Mouse (Mus musculus) heart, embryonic 10.5 days (tissue): ENCODE data around the gene Wwox. TPM values are rescaled to one million over a fixed set of nuclear protein-coding genes. Genes with fewer than 3 reads are reported as not detected.

Experiments
- DNase-seq: peaks from one replicate; pipeline ENCODE4 v3.0.0-alpha.2; 2017; ENCODE audit warnings: low spot score
- H3K27ac ChIP-seq: fragments of 300-500 bp; sonication (generic); 2 replicates; pipeline ENCODE4 v1.5.1; 2016; ENCODE audit warnings: mild to moderate bottlenecking
- H3K27me3 ChIP-seq: fragments of 300-500 bp; sonication (generic); 2 replicates; pipeline ENCODE4 v1.6.1; 2016; ENCODE audit warnings: mild to moderate bottlenecking; ENCODE audit not compliant: poor library complexity, insufficient read depth, severe bottlenecking
- H3K36me3 ChIP-seq: fragments of 300-500 bp; sonication (generic); 2 replicates; pipeline ENCODE4 v1.6.1; 2016; ENCODE audit warnings: mild to moderate bottlenecking, moderate library complexity
- H3K4me1 ChIP-seq: fragments of 300-500 bp; sonication (generic); 2 replicates; pipeline ENCODE4 v1.6.1; 2016; ENCODE audit warnings: mild to moderate bottlenecking
- H3K4me3 ChIP-seq: fragments of 300-500 bp; sonication (generic); 2 replicates; pipeline ENCODE4 v1.5.1; 2016; ENCODE audit warnings: mild to moderate bottlenecking, moderate library complexity
- H3K9me3 ChIP-seq: fragments of 300-500 bp; sonication (generic); 2 replicates; pipeline ENCODE4 v1.6.1; 2016; ENCODE audit warnings: mild to moderate bottlenecking, moderate library complexity
- WGBS: fragments of 180-500 bp; shearing (Covaris S2); methylation state at CpG from one replicate; pipeline ENCODE4 v1.1.7; 2016; 5-methylcytosine and 5-hydroxymethylcytosine counted together
- polyA plus RNA-seq: library from polyadenylated mRNA; unstranded; fragments of >200 nt; fragmentation: Nextera tagmentation; extraction: Ambion mirVana; gene quantifications from 2 replicates; pipeline ENCODE4 v1.2.1, GENCODE M21; 2016

Gene Wwox
- polyA plus RNA-seq, 1 experiment from 2014 or later = 9.8 TPM

DNA sequence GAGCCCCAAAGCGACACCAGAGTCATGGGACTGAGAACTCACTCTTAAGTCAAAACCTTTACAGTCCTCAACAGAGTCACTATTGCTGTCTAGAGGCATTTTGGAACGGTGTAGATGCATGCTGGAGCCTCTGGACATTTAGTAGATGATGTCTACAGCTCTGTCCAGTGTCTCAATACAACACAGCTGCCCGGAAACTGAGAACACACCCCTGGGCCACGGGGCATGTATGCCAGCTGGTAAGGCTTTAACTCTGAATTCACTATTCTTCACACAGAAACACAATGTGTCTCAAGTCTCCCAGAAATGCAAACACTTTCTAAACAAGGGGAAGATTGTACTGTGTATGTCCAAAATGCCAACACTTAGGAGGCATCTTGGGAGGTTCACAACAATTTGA, 584.6 kb downstream of the Wwox start:
- WGBS = 75% methylated on average over 4 of the region's 4 CpGs
- H3K27ac ChIP-seq = no peak overlapping the region
- H3K4me1 ChIP-seq = no peaks in the 10 kb centered on the region
- no peaks in the 10 kb centered on the region for H3K9me3 ChIP-seq
- H3K4me3 ChIP-seq = no peak overlapping the region
- H3K36me3 ChIP-seq = no peaks in the 10 kb centered on the region
- no peak for DNase-seq
- no peaks in the 10 kb centered on the region for H3K27me3 ChIP-seq

DNA sequence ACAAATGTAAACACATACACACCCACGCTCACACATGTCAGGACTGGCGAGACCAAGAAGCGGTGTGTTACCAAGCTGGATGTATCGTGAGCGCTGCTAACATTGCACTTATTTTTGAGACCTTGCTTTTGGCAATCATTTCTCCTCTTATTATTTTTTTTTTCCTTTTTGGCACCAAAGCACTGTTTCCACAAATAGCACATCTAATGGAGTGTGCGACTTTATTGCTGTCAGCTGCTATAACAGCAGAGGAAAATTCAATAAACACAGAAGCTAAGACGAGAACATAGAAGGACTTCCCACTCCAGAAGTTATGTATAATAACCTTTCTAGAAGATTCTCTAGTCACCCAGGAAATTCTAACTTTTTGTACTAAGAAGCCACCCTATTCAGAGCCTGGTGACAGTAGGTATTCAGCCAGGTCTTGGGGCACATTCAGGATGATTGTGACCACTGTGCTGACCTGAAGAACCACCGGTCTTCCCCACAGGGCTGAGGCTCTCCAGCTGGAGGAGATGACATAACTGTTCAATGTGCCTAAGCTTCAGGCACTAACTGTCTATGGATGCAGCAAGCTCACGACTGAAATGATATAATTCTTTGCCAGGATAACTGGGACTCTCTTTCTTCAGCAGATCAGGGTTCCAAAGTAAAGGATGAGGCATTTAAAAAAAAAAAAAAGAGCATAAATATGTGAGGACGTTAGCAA, 586.1 kb downstream of the Wwox start:
- no peak for DNase-seq
- H3K4me3 ChIP-seq = no peak overlapping the region
- no peaks in the 10 kb centered on the region for H3K27me3 ChIP-seq
- no peaks in the 10 kb centered on the region for H3K36me3 ChIP-seq
- H3K4me1 ChIP-seq = peaks cover 6% of the 10 kb centered on the region
- 87% methylated on average over 10 of the region's 10 CpGs for WGBS
- H3K9me3 ChIP-seq = no peaks in the 10 kb centered on the region
- H3K27ac ChIP-seq = no peak overlapping the region

GRCm38 (mm10) chr8:115026201-115026600, 586.7 kb downstream of the Wwox start:
- Histone ChIP-seq H3K27ac (no peak overlapping the region), H3K27me3 (no peaks in the 10 kb centered on the region), H3K36me3 (no peaks in the 10 kb centered on the region), H3K9me3 (no peaks in the 10 kb centered on the region), H3K4me1 (peaks cover 8% of the 10 kb centered on the region), H3K4me3 (no peak overlapping the region)
- WGBS = 87% methylated on average over 7 of the region's 7 CpGs
- DNase-seq = no peak

DNA sequence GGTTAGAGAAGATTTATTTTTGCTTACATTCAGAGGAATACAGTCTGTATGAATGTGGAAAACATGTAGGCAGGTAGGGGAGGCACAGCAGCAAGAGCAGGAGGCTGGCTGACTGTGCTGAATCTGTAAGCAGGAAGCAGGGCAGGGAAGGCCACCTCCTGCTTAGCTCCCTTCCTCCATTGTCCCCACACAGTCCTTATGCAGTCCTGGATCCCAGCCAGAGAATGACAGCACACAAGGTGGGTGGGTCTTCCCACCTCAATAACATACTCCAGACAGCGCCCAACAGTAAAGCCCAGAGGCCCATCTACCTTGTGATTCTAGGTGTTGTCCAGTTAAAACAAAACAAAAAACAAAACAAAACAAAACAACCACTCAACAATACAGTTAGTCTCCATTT, 593.7 kb downstream of the Wwox start:
- H3K27me3 ChIP-seq = no peaks in the 10 kb centered on the region
- peaks cover 8% of the 10 kb centered on the region for H3K4me1 ChIP-seq
- no peak overlapping the region for H3K27ac ChIP-seq
- WGBS = 67% methylated on average over 1 of the region's 1 CpGs
- no peaks in the 10 kb centered on the region for H3K36me3 ChIP-seq
- no peak for DNase-seq
- no peaks in the 10 kb centered on the region for H3K9me3 ChIP-seq
- no peak overlapping the region for H3K4me3 ChIP-seq

- DNase-seq = no peak
- no peak overlapping the region for H3K27ac ChIP-seq
- 88% methylated on average over 9 of the region's 9 CpGs for WGBS
- H3K27me3 ChIP-seq = no peaks in the 10 kb centered on the region
- no peaks in the 10 kb centered on the region for H3K4me1 ChIP-seq
- H3K4me3 ChIP-seq = no peak overlapping the region
- H3K36me3 ChIP-seq = no peaks in the 10 kb centered on the region
- no peaks in the 10 kb centered on the region for H3K9me3 ChIP-seq
These were observed 596.6 kb downstream of the Wwox start for GRCm38 (mm10) chr8:115036016-115036415.

DNA sequence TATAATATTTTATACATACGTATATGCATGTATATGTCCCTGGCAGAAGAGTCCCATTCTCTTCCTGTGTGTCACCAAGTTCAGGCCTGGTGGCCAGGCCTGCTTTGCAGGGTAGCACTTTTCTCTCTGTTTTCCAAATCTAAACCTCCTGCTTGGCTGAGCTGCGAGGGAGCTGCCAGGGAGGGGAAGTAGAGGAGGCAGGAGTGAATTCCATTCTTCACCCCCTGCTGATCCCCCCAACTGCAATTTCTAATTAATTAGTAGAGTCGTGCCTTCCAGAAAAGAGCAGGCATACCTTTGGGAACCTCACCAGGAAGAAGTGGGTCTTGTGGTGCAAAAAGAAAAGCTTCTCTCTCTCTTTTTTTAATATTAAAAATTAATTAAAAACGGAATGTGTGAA, 599.0 kb downstream of the Wwox start:
- H3K27me3 ChIP-seq = no peaks in the 10 kb centered on the region

DNA sequence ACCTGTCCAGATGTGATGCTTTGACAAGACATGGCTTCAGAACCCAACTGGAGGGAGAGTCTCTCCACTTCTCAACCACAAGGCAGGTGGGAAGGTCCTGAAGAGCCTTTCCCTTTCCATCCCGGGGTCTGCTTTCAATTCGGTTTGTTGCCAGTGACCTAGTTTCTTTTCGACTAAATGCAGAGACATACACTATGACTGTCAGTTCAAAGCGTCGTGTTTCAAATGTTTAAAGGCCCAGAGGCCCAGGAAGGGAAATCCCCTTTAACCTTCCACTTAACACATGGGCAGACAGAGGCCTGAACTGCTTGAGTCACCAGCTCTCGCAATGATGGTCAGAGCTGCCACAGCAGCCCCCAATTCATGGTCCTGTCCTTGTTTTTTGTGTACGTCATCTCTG, 606.3 kb downstream of the Wwox start:
- Histone ChIP-seq H3K36me3 (no peaks in the 10 kb centered on the region), H3K4me1 (peaks cover 8% of the 10 kb centered on the region; the same call in 1 of the 2 replicates), H3K9me3 (no peaks in the 10 kb centered on the region), H3K27ac (no peak overlapping the region), H3K27me3 (no peaks in the 10 kb centered on the region), H3K4me3 (no peak overlapping the region)
- no peak for DNase-seq
- WGBS = 64% methylated on average over 7 of the region's 7 CpGs

More for the DNA sequence above, 599.0 kb downstream of the Wwox start:
- no peaks in the 10 kb centered on the region for H3K36me3 ChIP-seq
- H3K4me3 ChIP-seq = no peak overlapping the region
- no peaks in the 10 kb centered on the region for H3K4me1 ChIP-seq
- no peak for DNase-seq
- H3K9me3 ChIP-seq = no peaks in the 10 kb centered on the region
- H3K27ac ChIP-seq = no peak overlapping the region
- 16% methylated on average over 4 of the region's 4 CpGs for WGBS

GRCm38 (mm10) chr8:115046496-115046895, 607.0 kb downstream of the Wwox start:
- no peak overlapping the region for H3K27ac ChIP-seq
- H3K4me3 ChIP-seq = no peak overlapping the region
- 68% methylated on average over 4 of the region's 4 CpGs for WGBS
- DNase-seq = no peak
- no peaks in the 10 kb centered on the region for H3K27me3 ChIP-seq
- H3K9me3 ChIP-seq = no peaks in the 10 kb centered on the region
- H3K4me1 ChIP-seq = peaks cover 8% of the 10 kb centered on the region; the same call in 1 of the 2 replicates
- no peaks in the 10 kb centered on the region for H3K36me3 ChIP-seq

DNA sequence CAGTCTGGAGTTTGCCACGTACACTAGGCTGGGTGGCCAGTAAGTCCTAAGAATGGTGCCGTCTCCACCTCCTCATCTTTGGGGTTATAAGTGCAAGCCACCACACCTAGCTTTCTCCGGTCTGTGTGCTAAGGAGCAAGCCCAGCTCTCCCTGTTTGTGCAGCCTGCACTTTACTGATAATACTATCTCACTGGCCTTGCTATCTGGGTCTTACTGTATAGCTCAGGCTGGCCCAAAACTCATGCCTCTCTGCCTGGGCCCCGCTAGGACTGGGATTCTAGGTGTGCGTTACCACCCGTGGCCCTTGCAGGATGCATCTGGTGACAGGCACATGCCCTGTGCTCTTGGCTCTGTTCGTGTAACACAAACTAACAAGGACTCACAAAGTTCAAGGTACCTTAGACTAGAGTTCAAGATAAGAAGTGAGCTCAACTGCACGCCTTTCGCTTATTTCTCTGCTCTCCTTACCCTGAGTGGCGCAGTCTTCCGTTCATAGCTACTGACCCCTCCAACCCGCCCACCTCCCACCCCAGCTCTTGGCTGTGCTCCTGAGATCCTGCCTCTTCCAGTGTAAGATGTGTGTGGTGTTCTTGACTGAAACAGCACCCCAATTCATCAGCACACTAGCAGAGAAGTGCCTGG, 618.9 kb downstream of the Wwox start:
- Histone ChIP-seq H3K27me3 (0 out of 2 replicates have a peak, but pooled peaks cover 5% of the 10 kb centered on the region), H3K27ac (no peak overlapping the region), H3K4me3 (no peak overlapping the region), H3K36me3 (no peaks in the 10 kb centered on the region), H3K9me3 (no peaks in the 10 kb centered on the region), H3K4me1 (no peaks in the 10 kb centered on the region)
- DNase-seq = peak; percentile 81
- 74% methylated on average over 12 of the region's 12 CpGs for WGBS

DNA sequence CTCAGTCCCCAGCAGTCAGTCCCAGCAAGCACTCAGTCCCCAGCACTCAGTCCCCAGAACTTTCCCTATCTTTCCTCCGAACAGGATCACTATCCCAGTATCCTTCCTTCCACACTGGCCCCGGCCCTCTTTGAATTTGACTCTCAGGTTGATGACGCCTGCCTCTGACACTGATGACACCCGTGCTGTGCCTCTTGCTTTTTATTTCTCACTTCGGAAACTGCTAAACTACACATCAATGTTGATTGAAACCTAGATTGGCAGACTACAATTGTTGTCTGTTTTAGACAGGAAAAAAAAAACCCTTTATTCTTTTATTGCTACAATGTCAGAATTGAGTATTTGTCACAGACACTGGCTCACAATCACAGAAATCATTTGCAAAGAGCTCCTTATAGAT, 624.2 kb downstream of the Wwox start:
- Histone ChIP-seq H3K4me1 (0 out of 2 replicates have a peak, but pooled peaks cover 2% of the 10 kb centered on the region), H3K27ac (no peak overlapping the region), H3K27me3 (0 out of 2 replicates have a peak, but pooled peaks cover 6% of the 10 kb centered on the region), H3K36me3 (no peaks in the 10 kb centered on the region), H3K9me3 (no peaks in the 10 kb centered on the region), H3K4me3 (no peak overlapping the region)
- 82% methylated on average over 5 of the region's 5 CpGs for WGBS
- no peak for DNase-seq

DNA sequence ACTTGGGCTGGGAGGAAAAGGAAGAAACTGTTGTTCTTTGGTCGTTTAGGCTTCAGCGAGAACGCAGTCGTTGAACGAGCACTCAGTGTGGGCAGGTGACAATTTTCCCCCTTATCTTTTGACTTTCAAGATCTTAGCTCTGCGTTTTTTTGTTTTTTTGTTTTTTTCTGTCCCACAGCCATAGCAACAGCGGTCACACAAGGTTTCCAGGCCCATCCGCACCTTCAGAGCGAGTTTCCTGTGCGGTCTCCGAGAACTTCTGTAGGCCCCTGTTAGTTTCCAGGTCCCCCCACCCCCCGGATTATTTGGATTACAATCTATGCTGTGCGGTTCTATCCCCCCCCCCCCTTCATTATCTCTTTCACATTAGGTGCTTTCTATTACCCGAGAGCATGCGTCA, 625.2 kb downstream of the Wwox start:
- no peaks in the 10 kb centered on the region for H3K9me3 ChIP-seq
- 0 out of 2 replicates have a peak, but pooled peaks cover 6% of the 10 kb centered on the region for H3K27me3 ChIP-seq
- no peak for DNase-seq
- H3K27ac ChIP-seq = no peak overlapping the region
- no peak overlapping the region for H3K4me3 ChIP-seq
- peaks cover 5% of the 10 kb centered on the region; the same call in 1 of the 2 replicates for H3K4me1 ChIP-seq
- no peaks in the 10 kb centered on the region for H3K36me3 ChIP-seq
- 79% methylated on average over 15 of the region's 15 CpGs for WGBS

DNA sequence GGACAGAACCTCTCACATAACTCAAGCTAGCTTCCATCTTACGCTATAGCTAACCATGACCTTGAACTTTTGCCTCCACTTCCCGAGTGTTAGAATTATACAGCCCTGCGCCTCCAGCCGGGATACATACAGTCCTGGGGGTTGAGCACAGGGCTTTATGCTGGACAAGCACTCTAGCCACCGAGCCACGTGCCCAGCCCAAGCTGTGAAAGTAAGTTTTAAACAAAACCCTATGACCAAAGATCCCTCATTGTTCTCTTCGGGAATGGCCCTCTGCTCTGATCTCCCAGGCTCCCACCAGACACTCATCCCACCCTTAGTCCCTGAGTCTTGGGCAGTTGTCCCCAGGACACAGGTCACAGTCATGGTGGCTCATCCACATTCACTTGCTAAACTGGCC, 625.9 kb downstream of the Wwox start:
- Histone ChIP-seq H3K27me3 (0 out of 2 replicates have a peak, but pooled peaks cover 6% of the 10 kb centered on the region), H3K4me1 (peaks cover 5% of the 10 kb centered on the region; the same call in 1 of the 2 replicates), H3K4me3 (no peak overlapping the region), H3K9me3 (no peaks in the 10 kb centered on the region), H3K36me3 (no peaks in the 10 kb centered on the region), H3K27ac (no peak overlapping the region)
- DNase-seq = no peak
- 68% methylated on average over 7 of the region's 7 CpGs for WGBS

DNA sequence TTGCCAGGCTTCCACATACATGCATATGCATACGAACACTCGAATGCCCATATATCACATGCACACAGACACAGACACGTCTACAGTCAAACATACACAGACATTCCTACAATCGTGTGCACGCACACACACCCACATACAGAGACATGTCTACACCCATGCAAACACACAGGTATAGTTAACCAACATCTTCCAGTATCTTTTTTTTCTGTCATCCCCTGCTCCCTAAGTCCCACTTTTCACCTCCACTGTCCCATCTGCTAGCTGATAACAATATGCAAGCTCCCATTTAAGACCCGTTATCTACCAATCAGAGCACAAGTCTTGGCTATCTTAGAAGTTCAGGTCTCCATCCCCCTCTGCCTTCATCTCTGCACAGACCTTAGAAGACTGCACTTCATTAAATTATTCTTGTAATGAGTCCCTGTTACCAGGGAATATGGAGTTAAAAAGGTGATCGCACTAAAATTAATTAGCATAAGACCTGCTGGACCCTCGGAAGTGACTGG, 627.1 kb downstream of the Wwox start:
- Histone ChIP-seq H3K27ac (no peak overlapping the region), H3K27me3 (0 out of 2 replicates have a peak, but pooled peaks cover 6% of the 10 kb centered on the region), H3K4me1 (peaks cover 5% of the 10 kb centered on the region; the same call in 1 of the 2 replicates), H3K9me3 (no peaks in the 10 kb centered on the region), H3K36me3 (no peaks in the 10 kb centered on the region), H3K4me3 (no peak overlapping the region)
- DNase-seq = no peak
- WGBS = 81% methylated on average over 8 of the region's 8 CpGs
